Mouse (Mus musculus) B cell, adult 67 days (primary cell): ENCODE results near the gene Bst1. TPM values are rescaled to one million over a fixed set of nuclear protein-coding genes. Genes with fewer than 3 reads are reported as not detected.

Experiments used
- total RNA-seq, 2 experiments: library from RNA; stranded (reverse); gene quantifications; 4 replicates each; pipeline ENCODE4 v1.2.4; 2023

Gene Bst1
- total RNA-seq, result 1 to 10 TPM; 3.6 to 5.1 TPM

DNA sequence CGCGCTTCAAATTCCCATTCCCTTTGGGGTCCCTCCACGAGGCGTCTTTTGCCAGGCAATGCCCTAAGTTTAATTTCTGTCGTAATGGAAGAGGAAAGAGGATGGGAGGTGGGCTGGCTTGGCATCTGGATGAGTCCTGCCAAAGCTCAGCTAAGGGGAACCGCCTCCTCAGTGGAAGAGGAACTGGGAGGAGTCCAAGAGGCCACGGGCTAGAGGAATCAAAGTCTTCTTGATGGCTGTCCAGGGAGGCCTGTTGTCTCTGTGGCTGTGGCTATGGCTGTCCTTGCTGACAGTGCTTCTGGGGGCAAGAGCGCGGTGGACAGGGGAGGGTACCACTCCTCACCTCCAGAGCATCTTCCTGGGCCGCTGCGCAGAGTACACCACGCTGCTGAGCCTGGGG is at the start of gene Bst1:
TSS of gene Bst1 (plus strand) at position 191 of the 400 bp plus-strand sequence.

DNA sequence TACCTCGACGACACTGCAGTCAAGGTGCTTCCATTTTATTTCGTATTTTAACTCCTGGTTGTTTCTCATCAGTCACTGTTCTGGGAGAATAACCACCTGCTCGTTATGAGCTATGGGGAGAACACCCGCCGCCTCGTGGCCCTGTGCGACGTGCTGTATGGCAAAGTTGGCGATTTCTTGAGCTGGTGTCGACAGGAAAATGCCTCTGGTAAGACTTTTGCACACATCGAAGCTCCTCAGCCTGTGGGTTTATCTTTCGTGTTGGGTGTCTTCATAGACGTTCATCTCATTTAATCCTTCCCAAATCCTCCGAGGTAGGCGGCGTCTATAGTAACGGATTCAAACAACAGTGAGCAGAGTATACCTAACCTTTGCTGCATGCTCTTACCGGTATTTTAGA is 2.9 kb downstream of the Bst1 start, which contains the start of gene Fbxl5:
TSS of gene Fbxl5 (minus strand) at position 101 of the 400 bp plus-strand sequence.

GRCm38 (mm10) chr5:43868253-43868652 is 49.6 kb downstream of the Bst1 start, which contains the start of gene Cd38:
TSS of gene Cd38 (plus strand) at chr5:43868553.

Other genes with a start within 250 kb of the Bst1 start
- gene Cc2d2a, start 156.5 kb upstream of the Bst1 start, total RNA-seq, result not detected
- 100 to 1,000 TPM in 1 of 2 experiments, 10 to 100 TPM in 1; 96.1 to 102 TPM for gene Fbxl5, start 2.8 kb downstream of the Bst1 start, total RNA-seq
- gene Cd38, start 49.7 kb downstream of the Bst1 start, total RNA-seq, result 100 to 1,000 TPM; 136 to 170 TPM
- 10 to 100 TPM; 11.3 to 19.9 TPM for gene Gm7879, start 94.3 kb downstream of the Bst1 start, total RNA-seq
- gene Fgfbp1, start 162.9 kb downstream of the Bst1 start, total RNA-seq, result not detected